Mouse (Mus musculus) E14TG2a.4 (cell line): ENCODE measurements around the gene Gm28038.

Experiments
- CTCF ChIP-seq: conservative IDR thresholded peaks from 2 replicates; pipeline ENCODE4 v1.5.1; 2014; ENCODE audit warnings: low read length
- NANOG ChIP-seq: IDR thresholded peaks from 2 replicates; pipeline ENCODE4 v1.6.1; 2014; ENCODE audit warnings: borderline replicate concordance, low read length, mixed read lengths
- POU5F1 ChIP-seq: IDR thresholded peaks from 2 replicates; pipeline ENCODE4 v1.6.1; 2014; ENCODE audit warnings: low read length, borderline replicate concordance

DNA sequence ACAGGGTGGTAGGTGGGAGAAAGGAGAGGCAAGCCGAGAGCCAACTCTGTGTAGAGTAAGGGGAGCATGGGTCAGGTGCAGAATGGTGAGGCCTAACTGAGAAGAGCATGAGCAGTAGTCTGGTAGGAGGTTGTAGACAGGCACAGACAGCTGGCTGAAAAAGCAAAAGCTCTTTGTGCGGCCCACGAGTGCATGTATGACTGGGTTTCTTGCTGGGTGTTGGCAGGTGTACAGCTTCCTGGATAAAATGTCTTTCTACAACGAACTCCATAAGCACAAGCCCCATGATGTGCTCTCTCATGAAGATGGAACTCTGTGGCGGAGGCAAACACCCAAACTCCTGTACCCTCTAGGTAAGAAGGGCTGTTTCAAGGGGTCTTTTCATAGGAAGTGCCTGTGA is 36.1 kb downstream of the Gm28038 start:
- TF ChIP-seq CTCF (no peak), POU5F1 (no peak), NANOG (no peak)
